Mouse (Mus musculus): ENCODE data around the gene Urad.

Urad gene

DNA sequence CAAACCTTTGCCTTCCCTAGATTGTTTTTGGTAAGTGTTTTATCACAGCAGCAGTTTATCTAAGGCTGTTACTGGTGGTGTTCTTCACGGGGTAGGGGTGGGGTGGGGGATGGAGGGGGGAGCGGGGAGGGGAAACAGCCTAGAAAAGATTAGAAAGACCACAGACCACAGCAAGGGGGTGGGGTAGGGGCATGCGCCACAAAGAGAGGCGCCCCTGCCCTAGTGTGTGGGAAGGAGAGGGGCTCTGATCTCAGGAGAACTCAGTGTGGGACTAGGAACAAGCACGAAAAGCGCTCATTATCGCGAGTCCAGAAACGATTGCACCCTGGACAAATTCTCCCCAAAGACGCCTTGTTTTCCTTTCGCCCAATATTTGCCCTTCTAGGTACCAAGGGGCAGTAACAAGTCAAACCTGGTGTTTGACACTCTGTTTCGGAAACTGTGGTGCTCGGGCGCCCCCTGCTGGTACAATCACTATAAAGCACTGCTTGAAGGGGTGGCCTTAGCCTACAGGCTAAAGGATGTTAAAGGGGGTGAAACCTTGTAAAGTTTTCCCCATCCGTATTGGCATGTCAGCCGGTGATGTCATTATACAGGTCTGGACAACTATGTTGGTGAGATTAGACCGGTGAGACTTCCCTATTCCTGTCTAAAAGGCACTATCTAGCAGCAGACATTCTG, 1.1 kb upstream of the Urad start:
- peak; percentile 33 to 54 for DNase-seq (ENCODE audit: low spot score in 2 of 2)

DNA sequence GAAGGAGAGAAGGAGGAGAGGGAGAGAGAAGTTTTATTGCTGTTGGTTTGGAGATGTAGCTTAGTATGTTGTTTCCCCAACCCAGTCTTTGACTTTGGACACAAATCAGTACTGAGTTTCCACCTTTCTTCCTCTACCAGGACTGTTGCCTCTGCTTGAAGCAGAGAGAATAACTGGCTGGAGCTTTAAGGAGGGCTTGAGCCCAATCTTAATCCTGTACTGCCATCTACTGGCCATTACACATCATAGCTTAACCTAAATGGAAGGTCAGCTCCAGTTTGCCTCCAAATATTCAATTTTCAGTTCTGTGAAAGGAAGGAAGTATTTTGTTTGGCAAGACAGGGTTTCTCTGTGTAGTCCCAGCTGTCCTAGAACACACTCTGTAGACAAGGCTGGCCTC, 2.6 kb downstream of the Urad start:
- DNase-seq (ENCODE audit: low spot score in 2 of 2): no peak

DNA sequence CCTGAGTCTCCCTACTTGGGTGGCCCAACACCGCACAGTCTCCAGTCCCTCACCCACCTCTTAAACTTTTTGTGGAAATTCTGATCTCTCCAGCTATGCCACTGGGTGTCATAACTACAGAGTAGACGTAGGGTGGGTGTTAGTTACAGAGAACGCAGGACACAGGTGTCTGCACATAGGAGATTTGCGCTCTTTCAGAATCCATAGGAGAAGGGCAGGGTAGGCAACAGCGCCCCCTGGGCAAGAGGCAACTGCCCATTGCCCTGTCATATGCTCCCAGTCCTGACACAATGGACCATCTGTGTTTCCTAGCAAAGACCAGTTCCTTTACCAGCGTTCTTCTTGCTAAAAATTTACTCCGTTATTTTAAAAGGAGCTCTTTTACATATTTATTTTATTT, 4.2 kb downstream of the Urad start:
- no peak for DNase-seq (ENCODE audit: low spot score in 2 of 2)

DNA sequence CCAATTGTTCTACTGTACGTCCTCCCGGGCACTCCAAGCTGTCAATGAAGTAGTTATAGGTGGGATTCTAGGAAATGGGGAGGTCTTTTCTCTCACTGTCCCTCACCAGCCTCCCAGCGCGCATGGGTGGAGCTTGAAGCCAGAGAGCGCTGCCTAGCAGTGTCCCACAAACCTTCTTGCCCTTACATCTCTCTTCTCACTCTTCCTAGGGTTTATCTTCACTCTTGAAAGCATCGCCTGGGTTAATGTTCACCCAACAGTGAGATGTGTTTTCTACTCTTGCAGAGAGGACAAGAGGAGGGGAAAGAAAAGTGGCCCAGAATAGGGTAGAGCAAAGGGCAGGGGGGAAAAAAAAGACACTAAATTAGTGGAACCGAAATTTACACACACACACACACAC, 4.9 kb downstream of the Urad start:
- no peak for DNase-seq (ENCODE audit: low spot score in 2 of 2)

DNA sequence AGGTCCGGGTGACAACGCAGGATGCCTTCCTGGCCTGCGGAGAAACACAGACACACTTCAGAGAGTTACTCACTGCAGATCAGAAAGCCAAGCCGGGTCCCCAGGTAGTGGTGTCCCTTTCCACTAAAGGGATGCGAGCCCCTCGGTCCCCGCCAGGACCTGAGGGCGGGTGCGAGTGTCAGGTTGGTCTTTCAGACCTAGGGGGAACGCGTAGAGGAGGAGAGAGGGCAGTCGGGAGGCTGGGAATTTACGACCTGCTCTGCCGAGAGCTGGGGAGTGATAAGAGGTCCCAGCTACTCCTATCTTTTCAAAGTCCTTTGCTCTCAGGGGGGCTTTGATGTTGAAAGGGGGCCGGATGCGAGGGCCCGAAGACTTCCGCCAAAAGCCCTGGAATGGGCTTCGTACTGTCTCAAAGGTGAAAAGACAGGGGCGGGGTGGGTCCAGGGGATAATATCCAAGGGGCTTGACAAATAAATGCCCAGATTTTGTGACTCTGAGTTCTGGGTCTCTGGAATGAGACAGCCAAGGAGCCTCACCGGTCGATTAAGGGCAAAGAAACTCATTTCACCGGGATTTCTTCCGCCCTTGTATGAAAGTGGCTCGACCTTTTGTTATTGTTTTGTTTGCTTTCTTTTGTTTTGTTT, 6.7 kb downstream of the Urad start:
- no peak for DNase-seq (ENCODE audit: low spot score in 2 of 2)

DNA sequence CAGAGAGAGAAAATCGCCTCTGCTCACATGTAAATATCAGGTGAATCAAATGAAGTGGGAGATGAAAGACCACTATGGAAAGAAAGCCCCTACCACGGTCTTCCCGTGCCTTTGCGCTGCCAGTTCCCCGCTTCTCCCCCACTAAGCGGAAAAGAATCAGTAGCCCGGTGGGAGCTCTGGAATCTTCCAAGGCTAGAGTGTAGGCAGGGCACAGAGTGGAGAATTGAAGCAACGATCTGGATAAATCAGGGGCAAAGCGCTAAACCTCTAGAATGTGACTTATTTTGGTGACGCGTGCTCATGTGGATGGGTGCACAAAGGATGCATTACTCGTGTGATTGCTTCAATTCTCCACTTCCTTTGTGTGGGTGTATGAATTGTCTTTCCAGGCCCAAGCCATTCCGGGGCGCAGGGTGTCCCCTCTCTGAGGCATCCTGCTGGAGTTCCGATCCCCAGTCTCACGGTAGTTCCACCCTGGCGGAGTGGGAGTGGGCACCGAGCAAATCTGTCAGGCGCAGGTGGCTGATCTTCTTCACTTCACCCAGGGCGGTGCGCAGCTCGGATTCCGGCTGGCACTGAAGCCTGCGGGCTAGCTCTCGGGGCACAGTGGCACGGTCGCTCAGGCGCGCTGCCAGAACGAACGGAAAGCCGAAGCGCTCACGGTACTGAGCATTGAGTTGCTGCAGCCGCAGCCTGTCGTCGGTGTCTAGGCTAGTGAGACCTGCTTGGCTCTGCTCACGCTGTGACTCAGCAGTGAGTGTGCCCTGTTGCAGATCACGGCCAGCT, 7.4 kb downstream of the Urad start:
- no peak for DNase-seq (ENCODE audit: low spot score in 2 of 2)

DNA sequence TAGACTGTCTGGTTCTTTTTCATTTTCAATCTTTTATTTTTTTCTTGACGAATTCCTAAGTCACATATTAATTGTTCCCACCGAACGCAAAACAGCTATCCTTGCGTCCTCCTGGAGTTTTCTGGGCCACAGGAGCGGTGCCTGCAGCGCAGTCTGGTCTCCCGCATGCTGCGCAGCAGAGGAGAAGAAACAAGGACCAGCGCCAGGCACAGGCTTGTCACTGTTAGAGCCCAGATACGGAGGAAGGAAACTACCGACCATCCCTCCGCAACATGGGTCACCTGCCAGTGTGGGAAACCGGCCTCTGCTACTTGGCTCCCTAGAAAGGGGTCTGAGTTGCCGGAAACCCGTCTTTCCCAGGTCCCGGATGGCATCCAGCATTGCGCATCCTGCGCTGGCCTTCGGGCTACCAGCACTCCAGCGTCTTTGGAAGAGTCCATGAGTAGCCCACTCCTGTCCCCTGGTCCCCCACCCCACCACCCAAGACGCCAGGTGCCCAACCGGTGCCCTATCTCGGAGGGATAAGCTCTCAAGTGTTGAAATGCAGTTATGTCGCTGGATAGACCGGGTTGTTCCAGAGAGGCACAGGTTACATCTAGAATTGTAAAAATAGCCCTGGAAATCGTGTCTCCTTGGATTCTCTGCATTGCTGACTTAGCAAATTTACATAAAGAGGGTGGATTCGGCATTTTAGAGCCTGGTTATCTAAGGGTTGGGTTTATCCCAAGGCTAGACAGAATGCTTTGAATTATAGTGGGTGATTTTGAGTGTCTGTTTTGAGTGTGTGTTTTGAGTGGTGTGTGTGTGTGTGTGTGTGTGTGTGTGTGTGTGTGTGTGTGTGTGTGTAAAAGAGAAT, 9.2 kb downstream of the Urad start:
- no peak for DNase-seq (ENCODE audit: low spot score in 2 of 2)

DNA sequence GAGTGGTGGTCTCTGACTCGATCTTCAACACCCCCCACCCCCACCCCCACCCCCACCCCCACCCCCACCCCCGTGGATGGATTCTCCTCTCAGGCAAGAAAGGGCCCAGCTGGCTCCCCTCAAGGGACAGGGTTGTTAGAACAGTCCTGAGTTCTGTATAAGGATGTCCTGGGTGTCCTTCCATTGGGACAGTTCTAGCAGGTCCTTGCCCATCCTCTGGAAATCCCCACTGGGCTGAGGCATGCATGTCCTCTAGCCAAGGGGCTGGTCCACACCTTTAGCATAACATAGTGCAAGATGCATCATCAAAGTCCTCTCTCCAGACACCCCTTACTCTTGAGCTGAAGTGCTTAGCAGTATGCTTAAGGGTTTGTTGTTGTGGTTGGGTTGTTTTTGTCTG, 12.5 kb downstream of the Urad start:
- no peak for DNase-seq (ENCODE audit: low spot score in 2 of 2)

DNA sequence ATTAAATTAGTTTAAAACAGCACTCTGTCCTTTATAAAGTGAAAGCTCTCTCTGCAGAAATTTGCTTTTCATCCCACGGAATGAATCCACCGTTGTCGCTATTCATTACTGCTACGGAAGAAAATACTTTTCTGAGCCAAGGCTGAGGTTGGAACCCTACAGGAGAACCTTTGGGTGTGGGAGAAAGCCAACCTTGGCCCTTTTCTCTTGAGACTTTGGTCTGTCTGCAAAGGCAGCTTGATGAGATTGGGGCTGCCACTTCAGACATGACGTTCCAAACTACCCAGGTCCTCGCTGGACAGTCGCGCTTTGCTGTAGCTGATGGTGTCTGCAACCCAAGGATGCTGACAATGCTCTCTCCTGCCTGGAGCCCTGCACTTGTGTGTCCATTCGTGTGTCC, 13.8 kb downstream of the Urad start:
- DNase-seq (ENCODE audit: low spot score in 2 of 2): no peak

DNA sequence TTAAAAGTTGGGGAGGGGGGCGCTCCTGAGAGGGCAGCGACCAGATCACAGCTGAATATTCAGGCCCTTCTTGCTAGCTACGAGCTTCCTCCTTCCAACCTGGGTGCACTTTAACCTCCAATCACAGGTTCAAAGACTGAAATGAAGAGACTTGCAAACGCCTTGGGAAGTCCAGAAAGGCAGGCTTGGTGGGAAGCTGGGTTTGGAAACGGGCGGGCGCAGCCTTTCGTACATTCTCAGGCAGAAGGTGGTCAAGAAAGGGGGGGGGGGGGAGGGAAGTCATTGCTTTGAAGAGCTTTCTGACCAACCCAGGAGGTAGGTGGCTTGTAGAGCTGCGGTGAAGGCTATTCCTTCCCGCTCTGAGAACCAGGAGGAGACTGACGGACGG, 14.8 kb downstream of the Urad start:
- no peak for DNase-seq (ENCODE audit: low spot score in 2 of 2)

DNA sequence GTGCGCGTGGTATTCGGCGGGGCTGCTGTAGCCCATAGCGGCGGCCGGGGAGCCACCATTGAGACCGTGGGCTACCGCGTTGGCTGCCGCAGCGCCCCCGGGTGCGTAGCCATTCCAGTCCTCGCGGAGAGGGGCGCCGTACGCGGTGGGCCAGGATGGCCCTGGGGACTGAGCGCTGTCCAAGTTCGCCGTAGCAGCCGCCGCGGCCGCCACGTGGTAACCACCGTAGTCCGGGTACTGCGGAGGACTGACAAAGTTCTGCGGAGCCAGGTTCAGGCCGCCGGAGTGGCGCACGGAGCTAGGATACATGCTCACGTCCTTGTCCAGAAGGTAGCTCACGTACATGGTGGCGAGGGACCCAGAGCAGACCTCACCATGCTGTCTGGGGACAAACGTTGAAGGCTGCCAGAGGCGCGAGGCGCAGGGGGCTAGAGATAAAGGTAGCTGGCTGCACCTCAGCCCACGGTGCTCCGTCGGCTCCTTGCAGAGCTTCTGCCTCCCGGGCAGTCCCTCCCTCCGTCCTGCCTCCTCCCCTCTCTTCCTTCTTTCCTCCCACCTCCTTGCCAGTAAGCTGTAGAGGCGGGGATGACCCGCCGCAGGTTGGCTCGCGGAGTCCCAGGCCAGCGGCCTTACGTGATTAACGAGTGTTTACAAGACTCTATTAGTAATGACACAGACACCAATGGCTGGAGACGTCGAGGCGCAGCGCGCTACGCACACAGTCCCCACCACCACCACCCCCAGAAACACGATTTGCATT, 15.4 kb downstream of the Urad start, which contains the start of gene Cdx2:
Cdx2 (minus strand) TSS at position 633 of the 760 bp plus-strand sequence.
- DNase-seq (ENCODE audit: low spot score in 2 of 2): no peak

DNA sequence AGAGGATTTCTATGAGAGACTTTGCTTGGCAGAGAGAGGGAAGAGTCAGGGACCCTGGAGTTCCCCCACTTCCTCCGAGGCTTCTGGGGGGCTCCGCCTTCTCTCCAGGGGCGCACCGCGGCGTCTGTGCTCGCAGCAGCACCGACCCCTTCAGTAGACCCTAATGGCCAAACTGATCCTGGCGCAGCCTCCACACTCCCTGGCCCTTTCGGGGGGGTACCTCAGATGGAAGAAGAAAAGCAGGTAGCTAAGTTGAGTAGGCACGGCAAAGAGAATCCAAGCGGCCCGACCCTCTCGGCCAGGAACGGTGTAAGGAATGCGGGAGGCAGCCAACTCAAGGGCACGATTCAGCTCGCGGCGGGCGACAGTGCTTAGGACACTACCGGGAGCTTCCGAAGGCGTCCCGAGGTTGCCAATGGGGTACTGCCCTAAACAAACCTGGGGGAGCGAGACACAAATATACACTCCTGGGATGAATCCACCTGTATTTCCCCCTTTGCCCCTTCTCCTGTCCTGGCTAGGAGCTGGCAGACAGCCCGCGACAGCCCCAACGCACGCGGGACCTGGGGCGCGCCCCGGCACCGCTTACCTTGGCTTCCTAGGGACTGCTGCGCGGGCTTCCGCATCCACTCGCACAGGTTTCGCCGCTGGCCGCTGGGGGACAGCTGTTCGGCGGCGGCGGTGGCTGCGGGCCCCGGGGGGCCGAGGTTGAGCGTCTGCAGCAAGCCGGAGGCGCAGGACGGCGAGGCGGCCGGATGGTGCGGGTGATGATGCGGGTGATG, 16.2 kb downstream of the Urad start:
- no peak for DNase-seq (ENCODE audit: low spot score in 2 of 2)

DNA sequence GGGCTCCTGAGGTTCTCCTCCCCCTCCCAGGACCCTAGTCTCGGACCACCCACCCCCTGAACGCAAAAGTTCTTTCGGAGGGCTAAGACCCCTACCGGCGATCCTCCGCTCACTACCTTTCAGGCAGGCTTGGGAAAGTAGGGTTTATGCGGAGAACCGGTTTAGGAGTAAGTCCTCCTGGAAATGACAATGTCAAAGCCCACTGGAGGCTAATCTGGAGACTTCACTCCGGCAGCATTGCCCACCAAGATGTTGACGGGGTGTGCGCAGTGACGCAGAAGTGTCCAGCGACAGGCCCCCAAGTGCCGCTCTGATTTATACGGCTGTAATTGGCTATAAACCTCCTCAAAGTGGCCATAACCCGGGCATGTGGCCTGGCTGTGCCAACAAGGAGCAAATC, 17.1 kb downstream of the Urad start:
- no peak for DNase-seq (ENCODE audit: low spot score in 2 of 2)

DNA sequence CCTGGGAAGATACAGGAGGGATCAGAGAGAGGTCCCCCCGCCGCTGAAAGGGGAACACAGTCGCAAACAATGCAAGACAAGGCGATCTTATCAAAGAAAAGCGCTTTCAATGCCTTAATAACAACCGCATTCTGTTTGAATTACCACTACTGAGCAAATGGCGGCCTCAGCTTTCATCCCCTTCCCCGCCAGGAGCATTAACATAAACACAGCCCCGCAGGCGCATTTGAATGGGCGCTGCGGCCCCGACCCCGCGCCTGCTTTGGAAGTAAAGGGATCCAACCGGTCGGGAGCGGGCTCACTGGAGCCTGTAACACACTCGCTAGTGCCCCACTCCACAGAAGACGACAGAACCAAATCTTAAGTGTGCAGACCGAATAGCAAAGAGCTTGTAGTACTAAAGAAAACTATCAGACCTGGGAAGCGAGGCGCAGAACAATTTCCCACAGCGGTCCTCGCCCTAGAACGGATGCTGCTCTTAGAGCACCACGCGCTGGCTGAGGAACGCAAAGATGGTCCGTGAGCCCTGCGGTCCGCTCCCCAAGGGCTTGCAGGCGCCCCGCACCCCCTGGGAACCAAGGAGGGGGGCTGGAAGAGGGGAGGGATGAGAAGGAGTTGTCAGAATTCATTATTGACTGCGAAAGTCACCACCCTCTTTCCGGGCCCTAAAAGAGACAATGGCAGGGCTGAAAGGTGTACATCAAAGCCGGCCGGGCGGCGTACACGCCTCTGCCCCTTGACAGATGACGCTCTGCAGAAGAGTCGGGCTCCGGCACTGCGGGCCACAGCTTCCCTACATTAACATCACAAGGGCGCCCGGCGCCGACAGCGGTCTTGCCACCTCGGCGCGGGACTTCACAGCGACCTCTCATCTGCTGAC, 17.7 kb downstream of the Urad start:
- no peak for DNase-seq (ENCODE audit: low spot score in 2 of 2)

DNA sequence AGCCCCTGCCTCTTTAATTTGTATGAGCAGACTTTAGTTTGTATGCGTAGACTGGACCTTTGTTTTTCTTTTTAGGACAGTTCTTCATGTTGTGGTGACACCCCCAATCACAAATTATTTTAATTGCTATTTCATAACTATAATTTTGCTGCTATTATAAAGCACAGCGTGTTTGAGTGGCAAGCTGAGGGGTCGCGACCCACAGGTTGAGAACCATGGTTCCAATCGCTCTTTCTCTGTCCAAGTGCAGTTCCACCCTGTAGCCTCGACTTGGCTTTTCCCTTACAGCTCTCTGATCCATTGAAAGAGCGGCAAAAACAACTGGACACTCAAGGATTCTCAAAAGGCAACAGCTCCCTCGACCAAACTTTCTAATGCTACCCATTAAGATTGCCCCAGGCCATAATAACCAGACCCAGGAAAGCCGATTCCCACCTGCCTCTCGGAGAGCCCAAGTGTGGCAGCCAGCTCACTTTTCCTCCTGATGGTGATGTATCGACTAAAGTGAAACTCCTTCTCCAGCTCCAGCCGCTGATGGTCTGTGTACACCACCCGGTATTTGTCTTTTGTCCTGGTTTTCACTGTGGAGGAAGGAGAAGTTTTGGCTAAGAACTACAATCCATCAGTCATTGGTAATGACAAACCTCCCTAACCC, 19.4 kb downstream of the Urad start:
- no peak for DNase-seq (ENCODE audit: low spot score in 2 of 2)

DNA sequence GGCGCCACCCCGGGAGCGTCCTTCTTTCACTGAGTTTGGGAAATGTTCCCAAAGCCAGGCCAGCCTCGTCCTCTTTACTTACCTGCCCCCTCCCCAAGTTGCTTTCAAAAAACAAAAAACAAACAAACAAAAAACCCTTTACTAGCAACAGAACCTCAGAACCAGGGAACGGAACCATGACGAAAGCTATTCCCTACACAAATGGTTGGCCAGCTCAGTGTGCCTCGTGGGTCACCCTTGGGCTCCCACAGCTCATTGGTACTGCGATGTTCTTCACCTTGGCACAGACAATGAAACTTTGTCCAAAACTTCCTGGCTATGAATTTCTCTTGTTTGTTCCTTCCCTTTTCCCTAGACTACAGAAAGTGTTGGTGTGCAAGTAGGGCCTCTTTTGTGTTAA, 20.1 kb downstream of the Urad start:
- DNase-seq (ENCODE audit: low spot score in 2 of 2): no peak

DNA sequence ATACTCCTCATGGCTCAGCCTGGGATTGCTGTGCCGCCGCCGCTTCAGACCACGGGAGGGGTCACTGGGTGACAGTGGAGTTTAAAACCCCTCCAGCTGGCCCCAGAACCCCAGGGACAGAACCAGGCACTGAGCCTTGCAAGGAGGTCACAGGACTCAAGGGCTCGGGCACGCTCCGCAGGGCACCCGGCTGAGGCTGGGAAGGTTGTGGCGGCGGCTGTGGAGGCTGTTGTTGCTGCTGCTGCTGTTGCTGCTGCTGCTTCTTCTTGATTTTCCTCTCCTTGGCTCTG, 20.5 kb downstream of the Urad start:
- no peak for DNase-seq (ENCODE audit: low spot score in 2 of 2)

DNA sequence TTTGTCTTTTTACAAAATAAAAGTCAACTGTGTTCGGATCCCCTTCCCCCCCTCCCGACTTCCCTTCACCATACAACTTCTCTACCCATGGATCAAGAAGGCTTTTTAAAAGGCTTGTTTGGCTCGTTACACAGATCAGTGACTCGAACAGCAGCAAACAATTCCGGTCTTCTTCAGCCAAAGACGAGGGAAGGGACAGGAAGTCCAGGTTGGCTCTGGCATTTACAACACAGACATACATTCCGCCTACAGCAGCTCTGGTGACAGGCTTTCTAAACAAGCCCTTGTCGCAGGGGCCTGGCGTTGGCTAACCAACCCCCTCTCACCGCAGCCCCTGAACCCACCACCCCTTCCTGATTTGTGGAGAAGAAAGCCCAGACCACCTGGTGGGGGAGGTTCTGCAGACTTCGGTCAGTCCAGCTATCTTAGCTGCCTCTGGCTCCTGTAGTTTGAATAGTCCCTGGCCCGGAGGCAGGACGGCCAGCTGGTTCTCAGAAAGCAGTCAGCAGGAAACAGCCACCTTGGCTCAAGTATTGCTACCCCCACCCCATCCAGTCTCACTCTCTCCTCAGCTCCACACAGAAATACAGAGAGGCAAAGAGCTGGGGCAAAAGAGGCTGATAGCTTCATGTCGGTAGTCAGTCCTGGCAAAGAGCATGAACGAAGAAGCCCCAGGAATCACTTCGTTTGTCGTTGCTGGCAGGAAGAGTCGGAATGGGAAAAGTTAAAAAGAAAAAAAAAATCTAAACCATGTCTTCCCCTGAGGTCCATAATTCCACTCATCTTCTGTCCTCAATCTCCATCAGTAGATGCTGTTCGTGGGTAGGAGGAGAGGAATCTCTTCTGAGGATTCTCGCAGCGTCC, 21.1 kb downstream of the Urad start:
- no peak for DNase-seq (ENCODE audit: low spot score in 2 of 2)
